Mouse (Mus musculus): ENCODE data around the gene Inafm1. TPM values are rescaled to one million over a fixed set of nuclear protein-coding genes. Genes with fewer than 3 reads are reported as not detected.
"Not testable (repeated sequence)": the region's sequence is repeated elsewhere in the genome, so short reads cannot be mapped to it uniquely, and the experiment has no call there.

Inafm1 gene
- polyA plus RNA-seq, 1 experiment from 2014 or later, result 18.1 TPM

DNA sequence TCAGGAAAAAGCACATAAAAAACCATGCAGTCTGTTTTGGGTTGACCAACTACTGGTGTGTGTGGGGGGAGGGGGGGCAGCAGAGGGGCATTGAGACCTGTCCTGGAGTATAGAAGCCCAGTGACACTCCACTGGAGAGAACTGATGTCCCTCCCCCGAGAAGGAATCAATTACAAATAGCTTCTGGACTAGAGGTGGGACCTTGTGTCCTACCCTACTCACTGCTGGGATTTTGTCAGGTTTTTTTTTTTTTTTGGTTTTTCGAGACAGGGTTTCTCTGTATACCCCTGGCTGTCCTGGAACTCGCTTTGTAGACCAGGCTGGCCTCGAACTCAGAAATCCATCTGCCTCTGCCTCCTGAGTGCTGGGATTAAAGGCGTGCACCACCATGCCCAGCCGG lies 33.7 kb upstream of the Inafm1 start:
- H3K4me2 ChIP-seq (ENCODE audit: low read length); H3K4me3 ChIP-seq (ENCODE audit: low read depth, low read length); H3K27ac ChIP-seq (ENCODE audit: low read depth); H3K27me3 ChIP-seq (replicated peaks; ENCODE audit: control insufficient read depth, insufficient read depth, low read length); H3K9me3 ChIP-seq (ENCODE audit: control insufficient read depth, low read length); DNase-seq (ENCODE audit: low spot score); H3K9ac ChIP-seq (ENCODE audit: low read length); H3K36me3 ChIP-seq (ENCODE audit: control insufficient read depth, insufficient read depth, low read length); ATAC-seq (replicated peaks; ENCODE audit: low FRiP score, low TSS enrichment, low read depth): not testable (repeated sequence)
- 74% methylated on average over 6 of the region's 6 CpGs for WGBS
- H3K4me1 ChIP-seq (replicated peaks; ENCODE audit: control insufficient read depth, insufficient read depth, low read length), result peaks cover 17% of the 10 kb centered on the region

DNA sequence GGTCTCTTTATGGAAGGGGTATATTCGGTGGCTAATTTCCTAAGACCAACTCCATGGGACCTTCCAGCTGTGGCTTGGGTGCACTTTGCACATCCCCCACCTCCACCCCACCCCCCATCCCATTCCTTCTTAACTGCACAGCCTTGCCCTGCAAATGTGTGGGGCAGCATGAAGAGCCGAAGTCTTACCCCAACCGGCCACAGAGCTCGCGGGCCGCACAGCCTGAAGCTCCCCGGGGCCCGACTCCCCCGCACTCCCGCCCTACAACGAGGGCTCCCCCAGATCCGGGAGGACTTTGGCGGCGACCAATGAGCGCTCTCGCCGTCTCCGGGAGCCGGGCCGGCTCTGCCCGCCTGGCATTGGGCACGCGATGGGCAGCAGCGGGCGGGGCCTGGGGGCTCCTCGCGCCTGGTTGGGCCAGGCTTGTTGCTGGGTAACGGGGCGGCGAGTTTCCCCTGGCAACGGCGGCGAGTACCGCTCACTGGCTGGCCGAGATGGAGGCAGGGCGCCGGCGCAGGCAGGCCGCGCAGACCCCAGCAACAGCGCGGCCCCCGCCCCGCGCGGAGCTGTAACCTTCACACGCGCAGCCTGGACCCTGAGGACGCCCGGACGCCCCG lies 26.1 kb upstream of the Inafm1 start:
- Histone ChIP-seq H3K9ac (ENCODE audit: low read length) (peak overlapping the region; percentile 43), H3K4me1 (replicated peaks; ENCODE audit: control insufficient read depth, insufficient read depth, low read length) (peaks cover 26% of the 10 kb centered on the region), H3K27ac (ENCODE audit: low read depth) (peak overlapping the region; percentile 38; the same call in 1 of the 2 replicates), H3K36me3 (ENCODE audit: control insufficient read depth, insufficient read depth, low read length) (no peaks in the 10 kb centered on the region), H3K4me3 (ENCODE audit: low read depth, low read length) (peak overlapping the region; percentile 41), H3K27me3 (replicated peaks; ENCODE audit: control insufficient read depth, insufficient read depth, low read length) (no peaks in the 10 kb centered on the region), H3K4me2 (ENCODE audit: low read length) (peak overlapping the region; percentile 74), H3K9me3 (ENCODE audit: control insufficient read depth, low read length) (no peaks in the 10 kb centered on the region)
- 2% methylated on average over 51 of the region's 52 CpGs for WGBS
- peak; percentile 48 for ATAC-seq (replicated peaks; ENCODE audit: low FRiP score, low TSS enrichment, low read depth)
- DNase-seq (ENCODE audit: low spot score), result peak; percentile 88

GRCm38 (mm10) chr7:16298927-16299326 lies 25.5 kb upstream of the Inafm1 start:
- H3K27ac ChIP-seq (ENCODE audit: low read depth), result no peak overlapping the region; the same call in 1 of the 2 replicates
- no peak for ATAC-seq (replicated peaks; ENCODE audit: low FRiP score, low TSS enrichment, low read depth)

GRCm38 (mm10) chr7:16297616-16298015 lies 24.2 kb upstream of the Inafm1 start:
- H3K9ac ChIP-seq (ENCODE audit: low read length), result no peak overlapping the region; the same call in 1 of the 2 replicates
- H3K36me3 ChIP-seq (ENCODE audit: control insufficient read depth, insufficient read depth, low read length), result no peaks in the 10 kb centered on the region
- no peak for ATAC-seq (replicated peaks; ENCODE audit: low FRiP score, low TSS enrichment, low read depth)
- WGBS, result 61% methylated on average over 2 of the region's 2 CpGs
- peak overlapping the region; percentile 57; the same call in 1 of the 2 replicates for H3K4me2 ChIP-seq (ENCODE audit: low read length)
- H3K27ac ChIP-seq (ENCODE audit: low read depth), result no peak overlapping the region
- peaks cover 26% of the 10 kb centered on the region for H3K4me1 ChIP-seq (replicated peaks; ENCODE audit: control insufficient read depth, insufficient read depth, low read length)
- H3K9me3 ChIP-seq (ENCODE audit: control insufficient read depth, low read length), result no peaks in the 10 kb centered on the region
- no peak for DNase-seq (ENCODE audit: low spot score)
- no peaks in the 10 kb centered on the region for H3K27me3 ChIP-seq (replicated peaks; ENCODE audit: control insufficient read depth, insufficient read depth, low read length)
- no peak overlapping the region for H3K4me3 ChIP-seq (ENCODE audit: low read depth, low read length)

More at GRCm38 (mm10) chr7:16298927-16299326, 25.5 kb upstream of the Inafm1 start:
- no peaks in the 10 kb centered on the region for H3K27me3 ChIP-seq (replicated peaks; ENCODE audit: control insufficient read depth, insufficient read depth, low read length)
- H3K36me3 ChIP-seq (ENCODE audit: control insufficient read depth, insufficient read depth, low read length), result no peaks in the 10 kb centered on the region
- H3K4me2 ChIP-seq (ENCODE audit: low read length), result peak overlapping the region; percentile 74
- H3K9me3 ChIP-seq (ENCODE audit: control insufficient read depth, low read length), result no peaks in the 10 kb centered on the region
- no peak overlapping the region for H3K4me3 ChIP-seq (ENCODE audit: low read depth, low read length)
- no peak overlapping the region for H3K9ac ChIP-seq (ENCODE audit: low read length)
- DNase-seq (ENCODE audit: low spot score), result no peak
- peaks cover 26% of the 10 kb centered on the region for H3K4me1 ChIP-seq (replicated peaks; ENCODE audit: control insufficient read depth, insufficient read depth, low read length)
- WGBS, result 76% methylated on average over 5 of the region's 5 CpGs

DNA sequence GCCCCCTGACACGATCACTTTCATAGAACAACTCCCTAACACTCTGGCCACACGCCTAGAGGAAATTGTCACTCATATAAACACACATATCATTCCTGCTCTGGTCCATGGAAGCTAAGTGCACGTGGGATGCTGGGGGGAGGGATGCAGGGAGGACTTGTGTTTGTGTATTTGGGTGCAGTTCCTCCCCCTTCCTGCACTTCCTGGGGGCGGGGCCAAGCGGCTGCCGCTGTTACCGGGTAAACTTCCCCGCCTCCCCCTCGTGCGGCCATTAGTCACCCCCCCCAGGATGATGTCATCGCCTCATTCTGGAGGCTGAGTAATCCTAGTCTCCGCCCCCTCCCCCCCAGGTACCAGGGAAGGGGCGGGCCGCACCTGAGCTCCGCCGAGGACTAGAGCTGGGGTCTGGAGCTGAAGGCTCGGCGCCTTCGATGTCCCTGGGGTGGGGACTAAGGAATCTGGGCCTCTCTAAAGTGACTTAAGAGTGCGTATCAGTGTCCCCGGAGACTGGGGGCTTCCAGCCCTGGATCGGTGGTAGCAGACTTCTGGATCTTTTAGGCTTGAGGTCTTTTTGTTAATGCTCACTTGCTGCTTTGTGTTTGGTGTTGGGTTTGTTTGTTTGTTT lies 23.5 kb upstream of the Inafm1 start:
- H3K9ac ChIP-seq (ENCODE audit: low read length), result peak overlapping the region; percentile 41
- peaks cover 26% of the 10 kb centered on the region for H3K4me1 ChIP-seq (replicated peaks; ENCODE audit: control insufficient read depth, insufficient read depth, low read length)
- no peaks in the 10 kb centered on the region for H3K9me3 ChIP-seq (ENCODE audit: control insufficient read depth, low read length)
- WGBS, result 1% methylated on average over 22 of the region's 22 CpGs
- DNase-seq (ENCODE audit: low spot score), result peak; percentile 93
- no peaks in the 10 kb centered on the region for H3K36me3 ChIP-seq (ENCODE audit: control insufficient read depth, insufficient read depth, low read length)
- peak overlapping the region; percentile 75 for H3K27ac ChIP-seq (ENCODE audit: low read depth)
- peak; percentile 30 for ATAC-seq (replicated peaks; ENCODE audit: low FRiP score, low TSS enrichment, low read depth)
- peak overlapping the region; percentile 32 for H3K4me3 ChIP-seq (ENCODE audit: low read depth, low read length)
- peak overlapping the region; percentile 57 for H3K4me2 ChIP-seq (ENCODE audit: low read length)
- H3K27me3 ChIP-seq (replicated peaks; ENCODE audit: control insufficient read depth, insufficient read depth, low read length), result no peaks in the 10 kb centered on the region

DNA sequence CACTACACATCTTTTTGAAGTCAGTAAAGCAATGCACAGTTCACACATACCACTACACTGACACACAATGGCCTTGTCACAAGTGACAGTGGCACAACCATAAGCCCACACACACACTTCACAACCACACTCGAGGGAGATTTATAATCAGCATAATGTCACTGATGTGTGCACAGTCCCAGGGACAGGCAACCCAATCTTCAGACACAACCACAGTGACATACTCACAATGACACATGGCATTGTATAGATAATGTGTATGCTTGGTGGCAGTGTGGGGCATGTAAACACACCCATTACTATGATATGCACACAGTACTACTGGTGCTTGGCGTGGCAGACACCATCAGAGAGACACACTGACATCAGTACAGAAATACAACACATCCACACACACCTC lies 22.7 kb upstream of the Inafm1 start:
- H3K4me2 ChIP-seq (ENCODE audit: low read length), result peak overlapping the region; percentile 67; the same call in 1 of the 2 replicates
- H3K27me3 ChIP-seq (replicated peaks; ENCODE audit: control insufficient read depth, insufficient read depth, low read length), result no peaks in the 10 kb centered on the region
- no peaks in the 10 kb centered on the region for H3K9me3 ChIP-seq (ENCODE audit: control insufficient read depth, low read length)
- peaks cover 26% of the 10 kb centered on the region for H3K4me1 ChIP-seq (replicated peaks; ENCODE audit: control insufficient read depth, insufficient read depth, low read length)
- DNase-seq (ENCODE audit: low spot score) (no peak), ATAC-seq (replicated peaks; ENCODE audit: low FRiP score, low TSS enrichment, low read depth) (no peak)
- H3K27ac ChIP-seq (ENCODE audit: low read depth), result peak overlapping the region; percentile 75; the same call in 1 of the 2 replicates
- no peak overlapping the region for H3K4me3 ChIP-seq (ENCODE audit: low read depth, low read length)
- 43% methylated on average over 2 of the region's 2 CpGs for WGBS
- H3K36me3 ChIP-seq (ENCODE audit: control insufficient read depth, insufficient read depth, low read length), result no peaks in the 10 kb centered on the region
- H3K9ac ChIP-seq (ENCODE audit: low read length), result no peak overlapping the region

GRCm38 (mm10) chr7:16295321-16295900 lies 22.0 kb upstream of the Inafm1 start:
- Histone ChIP-seq H3K36me3 (ENCODE audit: control insufficient read depth, insufficient read depth, low read length) (no peaks in the 10 kb centered on the region), H3K4me1 (replicated peaks; ENCODE audit: control insufficient read depth, insufficient read depth, low read length) (peaks cover 26% of the 10 kb centered on the region), H3K9me3 (ENCODE audit: control insufficient read depth, low read length) (no peaks in the 10 kb centered on the region), H3K4me2 (ENCODE audit: low read length) (peak overlapping the region; percentile 67), H3K27ac (ENCODE audit: low read depth) (peak overlapping the region; percentile 84), H3K4me3 (ENCODE audit: low read depth, low read length) (peak overlapping the region; percentile 34), H3K27me3 (replicated peaks; ENCODE audit: control insufficient read depth, insufficient read depth, low read length) (no peaks in the 10 kb centered on the region), H3K9ac (ENCODE audit: low read length) (peak overlapping the region; percentile 44)
- DNase-seq (ENCODE audit: low spot score) (peak; percentile 82), ATAC-seq (replicated peaks; ENCODE audit: low FRiP score, low TSS enrichment, low read depth) (peak; percentile 64)
- under 1% methylated on average over 41 of the region's 41 CpGs for WGBS

- under 1% methylated on average over 23 of the region's 23 CpGs for WGBS
- H3K36me3 ChIP-seq (ENCODE audit: control insufficient read depth, insufficient read depth, low read length), result no peaks in the 10 kb centered on the region
- peak overlapping the region; percentile 84 for H3K27ac ChIP-seq (ENCODE audit: low read depth)
- H3K9me3 ChIP-seq (ENCODE audit: control insufficient read depth, low read length), result no peaks in the 10 kb centered on the region
- H3K4me3 ChIP-seq (ENCODE audit: low read depth, low read length), result peak overlapping the region; percentile 34
- no peaks in the 10 kb centered on the region for H3K27me3 ChIP-seq (replicated peaks; ENCODE audit: control insufficient read depth, insufficient read depth, low read length)
- DNase-seq (ENCODE audit: low spot score), result peak; percentile 99
- H3K9ac ChIP-seq (ENCODE audit: low read length), result peak overlapping the region; percentile 44
- H3K4me1 ChIP-seq (replicated peaks; ENCODE audit: control insufficient read depth, insufficient read depth, low read length), result peaks cover 21% of the 10 kb centered on the region
- peak; percentile 84 for ATAC-seq (replicated peaks; ENCODE audit: low FRiP score, low TSS enrichment, low read depth)
- peak overlapping the region; percentile 67 for H3K4me2 ChIP-seq (ENCODE audit: low read length)
These were observed 21.4 kb upstream of the Inafm1 start for GRCm38 (mm10) chr7:16294837-16295236.

Measured in intestine, embryonic 14.5 days (tissue).